Mouse (Mus musculus): ENCODE data around the gene Afg3l1.
"Not testable (repeated sequence)": the region's sequence is repeated elsewhere in the genome, so short reads cannot be mapped to it uniquely, and the experiment has no call there.

Afg3l1 gene

GRCm38 (mm10) chr8:123477737-123478258, at the start of gene Afg3l1:
Afg3l1 (plus strand) TSS chr8:123477903.
- peak; percentile 90 to 97 for DNase-seq (ENCODE audit: low spot score in 2 of 2)

GRCm38 (mm10) chr8:123428343-123428893, 49.3 kb upstream of the Afg3l1 start:
- no peak for DNase-seq (ENCODE audit: low spot score in 2 of 2)

GRCm38 (mm10) chr8:123428939-123429721, 48.6 kb upstream of the Afg3l1 start:
- DNase-seq (ENCODE audit: low spot score in 2 of 2), result no peak

- not testable (repeated sequence) for DNase-seq (ENCODE audit: low spot score in 2 of 2)
Measured at GRCm38 (mm10) chr8:123429722-123430013, 48.0 kb upstream of the Afg3l1 start.

GRCm38 (mm10) chr8:123430936-123431335, 46.8 kb upstream of the Afg3l1 start:
- DNase-seq (ENCODE audit: low spot score in 2 of 2), result not testable (repeated sequence)

GRCm38 (mm10) chr8:123431616-123432365, 45.9 kb upstream of the Afg3l1 start:
- DNase-seq (ENCODE audit: low spot score in 2 of 2), result no peak

- no peak for DNase-seq (ENCODE audit: low spot score in 2 of 2)
Measured at GRCm38 (mm10) chr8:123432381-123432780, 45.3 kb upstream of the Afg3l1 start.

GRCm38 (mm10) chr8:123433241-123433974, 44.3 kb upstream of the Afg3l1 start:
- not testable (repeated sequence) for DNase-seq (ENCODE audit: low spot score in 2 of 2)

- DNase-seq (ENCODE audit: low spot score in 2 of 2), result no peak
Measured at GRCm38 (mm10) chr8:123441788-123442187, 35.9 kb upstream of the Afg3l1 start.

GRCm38 (mm10) chr8:123442351-123442750, 35.4 kb upstream of the Afg3l1 start:
- DNase-seq (ENCODE audit: low spot score in 2 of 2), result no peak

GRCm38 (mm10) chr8:123442871-123443575, 34.7 kb upstream of the Afg3l1 start:
- peak; percentile 93 to 97 for DNase-seq (ENCODE audit: low spot score in 2 of 2)

- DNase-seq (ENCODE audit: low spot score in 2 of 2), result no peak
Measured at GRCm38 (mm10) chr8:123443576-123443921, 34.2 kb upstream of the Afg3l1 start.

- DNase-seq (ENCODE audit: low spot score in 2 of 2), result no peak
Measured at GRCm38 (mm10) chr8:123444131-123444530, 33.6 kb upstream of the Afg3l1 start.

GRCm38 (mm10) chr8:123445981-123446380, 31.7 kb upstream of the Afg3l1 start:
- DNase-seq (ENCODE audit: low spot score in 2 of 2), result no peak

GRCm38 (mm10) chr8:123446799-123447198, 30.9 kb upstream of the Afg3l1 start:
- no peak for DNase-seq (ENCODE audit: low spot score in 2 of 2)

- no peak for DNase-seq (ENCODE audit: low spot score in 2 of 2)
Measured at GRCm38 (mm10) chr8:123450783-123451182, 26.9 kb upstream of the Afg3l1 start.

- DNase-seq (ENCODE audit: low spot score in 2 of 2), result not testable (repeated sequence)
Measured at GRCm38 (mm10) chr8:123451747-123452146, 26.0 kb upstream of the Afg3l1 start.

- no peak for DNase-seq (ENCODE audit: low spot score in 2 of 2)
Measured at GRCm38 (mm10) chr8:123452149-123452548, 25.6 kb upstream of the Afg3l1 start.

- DNase-seq (ENCODE audit: low spot score in 2 of 2), result no peak
Measured at GRCm38 (mm10) chr8:123453291-123453690, 24.4 kb upstream of the Afg3l1 start.

GRCm38 (mm10) chr8:123453951-123454350, 23.8 kb upstream of the Afg3l1 start:
- no peak for DNase-seq (ENCODE audit: low spot score in 2 of 2)

GRCm38 (mm10) chr8:123454559-123454958, 23.1 kb upstream of the Afg3l1 start:
- DNase-seq (ENCODE audit: low spot score in 2 of 2), result no peak

Data from spleen, postnatal 4 days (tissue).